Mouse (Mus musculus) ES-E14 (cell line): ENCODE measurements at regions not wholly inside any gene's neighbourhood (a gene's known extent, or its start where the extent isn't known, plus 50 kb on each side); places are given as distances from the start of the nearest gene placed in this dataset.

Source experiments
- CHD2 ChIP-seq: IDR thresholded peaks from 2 replicates; pipeline ENCODE4 v1.6.1; 2014; ENCODE audit warnings: mild to moderate bottlenecking, low read depth, low read length, inconsistent platforms
- HCFC1 ChIP-seq: IDR thresholded peaks from 2 replicates; pipeline ENCODE4 v1.6.1; 2012; ENCODE audit warnings: low read length, inconsistent platforms, borderline replicate concordance; ENCODE audit not compliant: insufficient read depth
- MAFK ChIP-seq: IDR thresholded peaks from 2 replicates; pipeline ENCODE4 v1.6.1; 2014; ENCODE audit warnings: mild to moderate bottlenecking, low read depth, low read length, inconsistent platforms; ENCODE audit not compliant: insufficient read depth
- ZC3H11A ChIP-seq: IDR thresholded peaks from 2 replicates; pipeline ENCODE4 v1.6.1; 2012; ENCODE audit warnings: low read depth, mild to moderate bottlenecking, inconsistent platforms, low read length, borderline replicate concordance
- ZNF384 ChIP-seq: IDR thresholded peaks from 2 replicates; pipeline ENCODE4 v1.6.1; 2012; ENCODE audit warnings: low read depth, low read length, inconsistent platforms

DNA sequence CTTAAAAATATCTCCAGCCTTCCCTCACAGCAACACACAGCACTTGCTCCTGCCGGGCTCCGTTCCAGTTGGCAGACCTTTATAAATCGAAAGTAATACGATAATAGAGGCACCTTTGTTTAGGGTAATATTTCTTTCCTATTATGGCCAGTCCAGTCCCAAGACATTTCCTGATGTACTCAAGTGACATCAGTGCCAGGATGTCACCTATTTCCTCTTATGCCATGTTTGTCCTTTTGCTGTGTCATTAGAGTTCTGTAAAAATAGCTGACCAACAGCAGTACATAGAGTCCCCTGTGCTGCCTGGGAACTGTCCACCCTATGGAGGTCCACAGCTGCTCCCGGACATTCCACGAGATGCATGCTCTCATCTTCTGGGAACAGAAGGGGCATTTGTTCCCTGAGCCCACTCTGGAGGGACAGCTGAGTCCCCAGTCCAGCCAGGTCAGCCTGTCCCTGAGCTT is 700.1 kb upstream of the Car8 start:
- TF ChIP-seq HCFC1 = no peak
- TF ChIP-seq MAFK = no peak
- TF ChIP-seq ZC3H11A = no peak
- TF ChIP-seq ZNF384 = no peak
- TF ChIP-seq CHD2 = no peak
